Mouse (Mus musculus) ovary, postnatal 10 days (tissue): ENCODE measurements around the gene Arl13b.

ENCODE experiments used
- DNase-seq: peaks from one replicate; pipeline ENCODE4 v3.0.0; 2022; ENCODE audit warnings: low spot score

Arl13b gene

GRCm38 (mm10) chr16:62813790-62814189 is 33.0 kb downstream of the Arl13b start:
- DNase-seq: no peak

GRCm38 (mm10) chr16:62810855-62811254 is 36.0 kb downstream of the Arl13b start:
- no peak for DNase-seq

DNA sequence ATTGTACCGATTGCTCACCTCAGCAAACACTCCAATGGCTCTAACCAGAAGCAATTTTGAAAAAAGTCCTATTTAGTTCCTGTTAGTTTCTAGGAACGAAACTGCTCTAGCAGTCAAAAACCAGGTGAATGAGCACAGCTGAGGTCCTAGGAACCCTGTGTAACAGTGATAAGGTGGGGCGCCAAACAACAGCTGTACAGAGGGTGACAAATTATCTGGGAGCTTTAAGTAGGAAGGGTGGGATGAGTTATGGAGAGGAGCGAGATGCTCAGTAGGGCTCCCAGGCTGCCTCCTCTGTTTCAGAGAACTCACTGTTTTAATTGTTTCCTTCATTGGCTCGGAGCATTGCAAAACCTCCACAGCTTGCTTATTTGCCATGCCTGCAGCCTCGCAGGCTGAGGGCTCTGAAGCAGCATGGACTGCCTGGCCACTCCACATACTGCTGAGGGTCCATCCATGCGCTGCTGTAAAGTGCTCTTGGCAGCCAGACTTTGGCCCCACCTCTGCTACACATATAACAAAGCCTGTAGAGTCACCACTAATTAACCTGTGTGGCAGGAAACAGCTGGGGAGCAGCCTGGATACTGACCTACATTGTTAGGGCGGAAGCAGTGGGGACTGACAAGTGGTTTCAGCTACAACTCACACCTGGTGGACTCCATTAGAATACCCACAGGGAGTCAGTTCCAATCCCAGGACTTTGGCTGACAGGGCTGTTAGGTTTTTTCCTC is 39.4 kb downstream of the Arl13b start:
- no peak for DNase-seq

DNA sequence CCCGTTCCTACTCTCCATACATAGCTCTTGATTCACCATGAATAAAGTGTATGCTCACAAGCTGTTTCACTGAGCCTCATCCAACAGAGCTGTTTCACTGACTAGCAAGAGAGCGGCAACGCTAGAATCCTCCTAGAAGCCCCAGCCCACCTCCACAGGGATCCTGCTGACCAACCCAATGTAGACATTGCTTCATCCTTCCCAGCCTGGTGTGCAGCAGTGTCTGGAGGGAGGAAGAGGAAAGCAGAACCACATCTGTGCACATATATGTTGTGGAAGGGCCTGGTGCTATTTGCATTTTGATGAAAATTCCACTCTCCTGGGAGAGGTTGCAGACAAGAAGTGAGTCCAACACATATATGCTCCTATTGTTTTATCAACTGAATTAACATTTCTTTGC is 42.2 kb downstream of the Arl13b start:
- DNase-seq: no peak

DNA sequence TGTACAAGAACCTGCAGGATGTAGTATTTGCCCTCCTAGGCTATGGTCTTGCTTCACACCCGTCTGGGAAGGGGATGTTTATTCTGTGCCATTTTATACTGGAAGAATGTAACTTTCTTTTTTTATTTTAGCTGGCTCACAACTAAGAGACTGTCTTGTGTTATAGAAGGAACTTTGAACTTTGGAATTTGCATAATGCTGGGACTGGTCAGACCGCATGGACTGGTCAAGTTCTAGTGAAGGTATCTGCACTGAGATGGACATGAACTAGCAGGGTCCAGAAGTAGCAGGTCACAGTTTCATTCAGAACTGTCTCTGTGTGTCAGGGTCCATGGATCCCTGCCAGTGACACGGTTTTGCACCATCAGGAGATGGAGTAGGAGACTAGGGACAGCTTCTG is 47.0 kb downstream of the Arl13b start:
- DNase-seq: no peak

GRCm38 (mm10) chr16:62799426-62799825 is 47.4 kb downstream of the Arl13b start:
- no peak for DNase-seq

DNA sequence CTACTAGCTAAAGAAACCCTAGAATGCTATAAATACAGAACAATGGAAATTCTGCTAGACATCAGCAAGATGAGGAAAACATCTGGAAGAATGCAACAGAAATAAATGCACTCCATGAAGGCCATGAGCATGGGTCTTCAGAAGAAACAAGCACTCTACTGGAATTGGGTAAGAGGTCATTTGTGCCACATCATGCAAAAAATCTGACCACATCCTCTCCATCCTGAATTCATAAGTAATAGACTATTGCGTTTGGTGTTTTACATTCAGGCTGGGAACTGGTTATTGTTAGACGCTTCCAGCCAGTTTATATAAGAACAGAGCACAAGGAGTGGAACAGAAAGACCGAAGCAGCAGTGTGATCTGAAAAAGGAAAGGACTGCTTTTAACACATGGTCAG is 48.0 kb downstream of the Arl13b start:
- no peak for DNase-seq

DNA sequence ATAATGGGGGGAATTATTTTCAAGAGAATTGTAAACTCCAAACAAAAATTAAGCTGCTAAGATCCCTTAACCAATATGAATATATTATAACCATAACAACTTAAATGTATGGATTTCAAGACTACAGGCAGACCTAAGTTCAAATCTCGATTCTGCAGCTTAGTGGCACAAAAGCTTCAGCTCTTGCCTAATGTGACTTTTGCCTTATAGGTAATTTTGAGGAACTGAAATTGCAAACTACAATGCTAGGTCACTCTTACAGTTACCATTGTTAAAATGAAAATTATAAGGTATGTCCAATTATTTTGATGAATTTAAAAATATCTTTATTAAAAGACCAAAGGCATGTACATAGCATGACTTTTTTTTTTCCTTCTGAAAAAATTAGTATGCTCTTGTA is 50.2 kb downstream of the Arl13b start:
- no peak for DNase-seq

GRCm38 (mm10) chr16:62786621-62787331 is 60.1 kb downstream of the Arl13b start, which contains the start of gene Nsun3:
Gene Nsun3 (minus strand): TSS chr16:62786818.
- DNase-seq: peak; percentile 72

- DNase-seq: no peak
Observed at GRCm38 (mm10) chr16:62782229-62782628, 64.6 kb downstream of the Arl13b start.

- no peak for DNase-seq
Observed at GRCm38 (mm10) chr16:62778282-62778681, 68.6 kb downstream of the Arl13b start.

DNA sequence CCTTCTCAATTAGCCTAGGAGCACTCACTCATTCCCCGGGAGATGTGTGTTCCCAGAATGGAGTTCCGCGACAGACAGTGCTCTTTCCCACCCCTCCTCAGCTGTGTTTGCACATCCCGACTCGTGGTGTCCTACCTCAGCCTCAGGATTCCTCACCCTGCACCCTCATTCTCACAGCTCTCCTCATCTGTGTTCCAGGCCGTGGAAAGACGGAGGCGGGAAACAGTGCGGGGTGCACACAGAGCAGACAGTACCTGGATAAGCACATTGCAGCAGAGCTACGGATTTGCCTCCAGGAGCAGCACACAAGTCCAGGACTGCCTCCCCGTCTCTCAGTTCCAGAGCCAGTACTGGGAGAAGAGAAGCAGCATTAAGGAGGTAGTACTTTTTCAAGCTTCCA is 70.8 kb downstream of the Arl13b start:
- DNase-seq: no peak

GRCm38 (mm10) chr16:62773462-62773861 is 73.4 kb downstream of the Arl13b start:
- no peak for DNase-seq

GRCm38 (mm10) chr16:62758340-62758739 is 88.5 kb downstream of the Arl13b start:
- DNase-seq: no peak

- no peak for DNase-seq
Observed at GRCm38 (mm10) chr16:62755307-62755706, 91.5 kb downstream of the Arl13b start.

GRCm38 (mm10) chr16:62753597-62753996 is 93.2 kb downstream of the Arl13b start:
- DNase-seq: no peak

DNA sequence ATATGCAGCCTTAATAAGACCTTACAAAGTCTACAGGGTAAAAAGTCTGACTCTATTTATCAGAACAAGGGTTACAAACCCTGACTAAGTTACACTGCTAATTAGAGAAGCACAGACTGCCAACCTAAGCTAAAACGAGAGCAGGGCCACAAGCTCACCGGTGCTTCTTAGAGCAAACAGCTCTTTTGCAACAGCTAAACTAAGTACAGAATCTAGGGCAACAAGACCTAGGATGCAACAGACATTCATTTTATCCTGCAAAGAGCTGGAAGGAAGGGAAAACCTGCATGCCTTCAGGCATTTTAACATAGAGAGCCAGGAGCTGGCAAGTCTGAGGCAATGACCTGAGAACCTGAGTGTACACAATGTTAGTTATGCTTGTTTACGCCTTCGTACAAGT is 93.8 kb downstream of the Arl13b start:
- DNase-seq: no peak

- DNase-seq: no peak
Observed at GRCm38 (mm10) chr16:62745875-62746274, 101.0 kb downstream of the Arl13b start.
